Mouse (Mus musculus): ENCODE measurements around the gene Bach2. TPM values are rescaled to one million over a fixed set of nuclear protein-coding genes. Genes with fewer than 3 reads are reported as not detected.

The Bach2 gene
- polyA plus RNA-seq, 1 experiment from 2014 or later, result 13.0 TPM

- H3K4me1 ChIP-seq, result peaks cover 14% of the 10 kb centered on the region
- no peaks in the 10 kb centered on the region; the same call in 1 of the 2 replicates for H3K36me3 ChIP-seq
- H3K4me2 ChIP-seq (replicated peaks), result no peak overlapping the region
- no peak overlapping the region for H3K4me3 ChIP-seq
- H3K9me3 ChIP-seq, result no peaks in the 10 kb centered on the region
- 87% methylated on average over 27 of the region's 27 CpGs for WGBS
- ATAC-seq (ENCODE audit: insufficient number of reproducible peaks, insufficient read depth, low FRiP score, low TSS enrichment), result no peak
- H3K27ac ChIP-seq, result no peak overlapping the region
- no peaks in the 10 kb centered on the region for H3K27me3 ChIP-seq
- no peak overlapping the region for H3K9ac ChIP-seq
Observed at GRCm38 (mm10) chr4:32426779-32427577, 188.4 kb downstream of the Bach2 start.

DNA sequence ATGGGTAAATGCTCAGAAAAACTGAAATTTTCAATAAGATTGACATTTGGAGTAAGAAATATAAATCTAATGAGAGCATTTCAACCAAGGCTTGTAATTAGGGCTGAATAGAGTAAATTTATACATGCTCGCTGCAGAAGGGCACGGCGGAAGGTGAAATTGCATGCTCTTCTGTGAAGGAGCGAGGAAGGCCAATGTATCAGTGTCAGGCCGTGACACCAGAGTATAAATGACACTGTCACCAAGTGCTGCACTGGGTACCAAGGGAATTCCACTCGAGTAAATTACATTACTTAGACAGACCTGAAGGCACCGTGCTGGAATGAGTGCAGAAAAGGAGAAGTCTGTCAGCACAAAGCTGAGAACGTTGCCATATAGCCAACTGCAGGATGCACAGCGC is 190.1 kb downstream of the Bach2 start:
- Histone ChIP-seq H3K4me1 (peaks cover 27% of the 10 kb centered on the region), H3K9ac (no peak overlapping the region)
- 57% methylated on average over 9 of the region's 9 CpGs for WGBS

GRCm38 (mm10) chr4:32430136-32430535 is 191.5 kb downstream of the Bach2 start:
- no peaks in the 10 kb centered on the region for H3K9me3 ChIP-seq
- WGBS, result 77% methylated on average over 11 of the region's 11 CpGs
- H3K4me2 ChIP-seq (replicated peaks), result no peak overlapping the region
- H3K27ac ChIP-seq, result no peak overlapping the region
- H3K27me3 ChIP-seq, result no peaks in the 10 kb centered on the region
- H3K9ac ChIP-seq, result no peak overlapping the region
- no peak overlapping the region for H3K4me3 ChIP-seq
- ATAC-seq (ENCODE audit: insufficient number of reproducible peaks, insufficient read depth, low FRiP score, low TSS enrichment), result no peak
- H3K4me1 ChIP-seq, result peaks cover 27% of the 10 kb centered on the region
- no peaks in the 10 kb centered on the region; the same call in 1 of the 2 replicates for H3K36me3 ChIP-seq

More for the DNA sequence above, 190.1 kb downstream of the Bach2 start:
- no peak overlapping the region for H3K4me3 ChIP-seq
- no peak overlapping the region for H3K27ac ChIP-seq
- no peaks in the 10 kb centered on the region; the same call in 1 of the 2 replicates for H3K36me3 ChIP-seq
- H3K27me3 ChIP-seq, result no peaks in the 10 kb centered on the region
- no peak for ATAC-seq (ENCODE audit: insufficient number of reproducible peaks, insufficient read depth, low FRiP score, low TSS enrichment)
- no peak overlapping the region for H3K4me2 ChIP-seq (replicated peaks)
- no peaks in the 10 kb centered on the region for H3K9me3 ChIP-seq

DNA sequence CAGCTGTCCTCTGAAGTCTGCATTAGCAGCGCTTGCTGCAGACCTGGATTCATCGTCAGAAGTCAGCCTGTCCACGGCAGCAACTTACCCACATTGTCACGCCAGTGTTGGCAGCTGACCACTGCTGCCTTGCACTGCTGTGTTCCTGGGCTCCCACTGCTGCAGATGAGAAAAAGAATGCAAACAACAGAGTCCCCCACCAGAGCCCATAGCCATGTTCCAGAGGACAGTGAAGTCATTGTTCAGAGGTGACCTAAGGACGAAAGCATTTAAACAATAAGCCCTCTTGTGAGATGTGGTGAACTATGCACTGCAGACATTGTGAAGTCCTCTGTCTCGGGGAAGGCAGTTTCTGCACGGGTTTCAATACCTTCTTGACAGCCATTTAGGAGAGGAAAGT is 192.4 kb downstream of the Bach2 start:
- 16% methylated on average over 7 of the region's 7 CpGs for WGBS
- Histone ChIP-seq H3K4me2 (replicated peaks) (peak overlapping the region; percentile 16; the same call in 1 of the 2 replicates), H3K4me3 (no peak overlapping the region), H3K9ac (no peak overlapping the region), H3K27me3 (no peaks in the 10 kb centered on the region), H3K36me3 (no peaks in the 10 kb centered on the region; the same call in 1 of the 2 replicates), H3K9me3 (no peaks in the 10 kb centered on the region), H3K27ac (peak overlapping the region; percentile 43; the same call in 1 of the 2 replicates), H3K4me1 (peaks cover 27% of the 10 kb centered on the region)
- ATAC-seq (ENCODE audit: insufficient number of reproducible peaks, insufficient read depth, low FRiP score, low TSS enrichment), result 0 out of 2 replicates have a peak, but pooled peaks have one; percentile 43

GRCm38 (mm10) chr4:32432271-32432781 is 193.7 kb downstream of the Bach2 start:
- Histone ChIP-seq H3K36me3 (no peaks in the 10 kb centered on the region), H3K4me3 (no peak overlapping the region), H3K4me2 (replicated peaks) (no peak overlapping the region), H3K4me1 (peaks cover 27% of the 10 kb centered on the region), H3K9ac (no peak overlapping the region), H3K9me3 (no peaks in the 10 kb centered on the region), H3K27ac (no peak overlapping the region), H3K27me3 (no peaks in the 10 kb centered on the region)
- WGBS, result 35% methylated on average over 10 of the region's 10 CpGs
- ATAC-seq (ENCODE audit: insufficient number of reproducible peaks, insufficient read depth, low FRiP score, low TSS enrichment), result no peak

DNA sequence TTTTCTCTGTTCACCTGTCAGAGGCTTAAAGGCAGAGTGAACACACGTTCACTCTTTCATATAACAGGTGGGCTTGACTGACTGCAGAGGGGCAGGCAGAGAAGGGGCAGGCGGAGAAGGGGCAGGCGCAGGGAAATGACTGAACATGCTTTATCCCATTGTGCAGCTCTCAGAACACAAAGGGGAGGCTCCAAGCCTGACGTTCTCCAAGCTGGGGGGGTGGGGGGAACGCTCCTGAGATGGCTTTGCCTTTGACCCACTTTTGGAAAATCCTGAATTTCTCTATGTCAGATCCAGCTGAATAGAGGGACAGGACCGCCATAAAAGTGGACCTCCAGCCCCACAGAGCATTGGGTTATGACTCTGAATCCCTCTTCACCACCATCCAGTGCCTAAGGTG is 194.3 kb downstream of the Bach2 start:
- H3K4me1 ChIP-seq, result peaks cover 27% of the 10 kb centered on the region
- H3K36me3 ChIP-seq, result no peaks in the 10 kb centered on the region
- ATAC-seq (ENCODE audit: insufficient number of reproducible peaks, insufficient read depth, low FRiP score, low TSS enrichment), result no peak
- H3K9me3 ChIP-seq, result no peaks in the 10 kb centered on the region
- H3K27ac ChIP-seq, result no peak overlapping the region
- no peak overlapping the region for H3K9ac ChIP-seq
- WGBS, result 48% methylated on average over 6 of the region's 6 CpGs
- no peaks in the 10 kb centered on the region for H3K27me3 ChIP-seq
- H3K4me2 ChIP-seq (replicated peaks), result no peak overlapping the region
- H3K4me3 ChIP-seq, result no peak overlapping the region

- H3K9me3 ChIP-seq, result no peaks in the 10 kb centered on the region
- no peak overlapping the region for H3K9ac ChIP-seq
- no peak for ATAC-seq (ENCODE audit: insufficient number of reproducible peaks, insufficient read depth, low FRiP score, low TSS enrichment)
- H3K4me2 ChIP-seq (replicated peaks), result no peak overlapping the region
- no peak overlapping the region for H3K27ac ChIP-seq
- no peak overlapping the region for H3K4me3 ChIP-seq
- whole genome bisulfite sequencing, result 68% methylated on average over 1 of the region's 1 CpGs
- no peaks in the 10 kb centered on the region for H3K36me3 ChIP-seq
- H3K27me3 ChIP-seq, result no peaks in the 10 kb centered on the region
- H3K4me1 ChIP-seq, result peaks cover 27% of the 10 kb centered on the region
Observed at GRCm38 (mm10) chr4:32434612-32435011, 196.0 kb downstream of the Bach2 start.

DNA sequence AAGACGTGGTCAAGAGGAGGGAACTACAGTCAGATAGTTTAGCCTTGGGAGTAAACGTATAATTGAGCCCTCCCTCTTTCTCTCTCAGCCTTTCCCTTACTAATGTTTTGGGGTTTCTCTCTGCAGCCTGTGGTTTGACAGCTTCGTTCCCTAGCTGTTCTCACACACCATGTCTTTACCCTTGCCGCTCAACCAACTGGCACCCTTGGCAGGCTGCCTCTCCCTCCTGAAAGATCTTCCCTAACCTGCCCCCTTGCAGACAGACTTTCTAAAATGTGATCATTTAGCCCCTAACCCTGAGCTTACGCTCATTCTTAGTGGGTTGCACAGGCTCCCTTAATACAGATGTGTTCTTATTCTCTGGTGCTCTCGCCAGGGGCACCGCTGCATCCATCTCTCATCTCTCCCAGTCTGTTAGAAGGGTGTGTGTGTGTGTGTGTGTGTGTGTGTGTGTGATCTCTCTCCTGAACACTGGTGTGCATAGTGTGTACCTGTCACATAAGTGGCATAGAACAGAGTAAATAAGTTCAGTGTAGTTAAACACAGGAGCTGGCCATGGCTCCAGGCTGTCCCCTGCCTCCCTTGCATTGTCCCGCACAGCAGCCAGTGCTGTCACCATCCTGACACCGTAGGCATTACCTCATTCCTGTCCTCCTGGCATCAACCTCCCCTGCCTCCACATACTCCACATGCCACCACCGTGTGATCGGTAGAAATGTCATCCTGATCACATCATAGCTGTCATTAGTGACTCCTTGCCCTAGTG is 201.6 kb downstream of the Bach2 start:
- ATAC-seq (ENCODE audit: insufficient number of reproducible peaks, insufficient read depth, low FRiP score, low TSS enrichment), result peak; percentile 15; the same call in 1 of the 2 replicates
- H3K4me2 ChIP-seq (replicated peaks), result no peak overlapping the region
- WGBS, result 87% methylated on average over 11 of the region's 11 CpGs
- no peaks in the 10 kb centered on the region for H3K9me3 ChIP-seq
- no peak overlapping the region for H3K27ac ChIP-seq
- no peaks in the 10 kb centered on the region for H3K27me3 ChIP-seq
- H3K9ac ChIP-seq, result no peak overlapping the region
- H3K4me3 ChIP-seq, result no peak overlapping the region
- no peaks in the 10 kb centered on the region for H3K36me3 ChIP-seq
- H3K4me1 ChIP-seq, result no peaks in the 10 kb centered on the region

GRCm38 (mm10) chr4:32440740-32441072 is 202.1 kb downstream of the Bach2 start:
- Histone ChIP-seq H3K4me3 (no peak overlapping the region), H3K9ac (no peak overlapping the region), H3K4me1 (no peaks in the 10 kb centered on the region), H3K4me2 (replicated peaks) (no peak overlapping the region), H3K27me3 (no peaks in the 10 kb centered on the region), H3K36me3 (no peaks in the 10 kb centered on the region), H3K27ac (no peak overlapping the region), H3K9me3 (no peaks in the 10 kb centered on the region)
- WGBS, result 87% methylated on average over 6 of the region's 6 CpGs
- no peak for ATAC-seq (ENCODE audit: insufficient number of reproducible peaks, insufficient read depth, low FRiP score, low TSS enrichment)

GRCm38 (mm10) chr4:32444671-32445196 is 206.1 kb downstream of the Bach2 start:
- Histone ChIP-seq H3K36me3 (no peaks in the 10 kb centered on the region), H3K27me3 (no peaks in the 10 kb centered on the region), H3K27ac (no peak overlapping the region), H3K9me3 (no peaks in the 10 kb centered on the region), H3K4me1 (no peaks in the 10 kb centered on the region), H3K4me2 (replicated peaks) (no peak overlapping the region), H3K9ac (no peak overlapping the region), H3K4me3 (no peak overlapping the region)
- no peak for ATAC-seq (ENCODE audit: insufficient number of reproducible peaks, insufficient read depth, low FRiP score, low TSS enrichment)
- WGBS, result 86% methylated on average over 1 of the region's 1 CpGs

GRCm38 (mm10) chr4:32447850-32448249 is 209.2 kb downstream of the Bach2 start:
- no peaks in the 10 kb centered on the region for H3K27me3 ChIP-seq
- no peaks in the 10 kb centered on the region for H3K36me3 ChIP-seq
- no peaks in the 10 kb centered on the region for H3K9me3 ChIP-seq
- H3K4me2 ChIP-seq (replicated peaks), result no peak overlapping the region
- WGBS, result 85% methylated on average over 3 of the region's 3 CpGs
- no peak overlapping the region for H3K27ac ChIP-seq
- no peak for ATAC-seq (ENCODE audit: insufficient number of reproducible peaks, insufficient read depth, low FRiP score, low TSS enrichment)
- no peak overlapping the region for H3K4me3 ChIP-seq
- no peak overlapping the region for H3K9ac ChIP-seq
- H3K4me1 ChIP-seq, result no peaks in the 10 kb centered on the region

Measured in embryonic facial prominence, embryonic 12.5 days (tissue).